Mouse (Mus musculus): ENCODE data around the gene 1110008L16Rik. TPM values are rescaled to one million over a fixed set of nuclear protein-coding genes. Genes with fewer than 3 reads are reported as not detected.

Gene 1110008L16Rik
- polyA plus RNA-seq, 2 experiments: 5.2 to 6.1 TPM

DNA sequence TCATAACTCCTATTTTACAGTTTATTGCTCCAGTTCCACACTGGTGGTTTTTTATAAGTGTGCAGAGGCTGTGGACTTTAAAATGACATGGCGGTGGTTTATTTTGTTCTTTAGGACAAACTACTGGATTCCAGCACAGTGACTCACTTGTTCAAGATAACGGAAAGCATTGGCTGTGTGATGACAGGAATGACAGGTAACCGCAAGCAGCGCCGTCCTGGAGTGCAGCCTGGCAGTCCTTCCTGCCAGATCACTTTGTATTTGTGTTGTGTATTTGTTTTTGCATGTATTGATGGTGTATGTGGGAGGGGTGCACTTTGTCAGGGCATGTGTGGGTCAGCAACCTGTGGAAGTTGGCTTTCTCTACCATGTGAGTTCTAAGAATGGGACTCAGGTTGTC is 108.5 kb downstream of the 1110008L16Rik start:
- Histone ChIP-seq H3K36me3 (replicated peaks; ENCODE audit: control insufficient read depth, insufficient read depth, low read depth) (peaks cover 22% of the 10 kb centered on the region), H3K4me2 (ENCODE audit: low read depth) (no peak overlapping the region), H3K27ac (no peak overlapping the region), H3K4me1 (replicated peaks; ENCODE audit: control insufficient read depth in 2 of 2, insufficient read depth in 2 of 2, low read length in 1 of 2) (no peaks in the 10 kb centered on the region), H3K4me3 (ENCODE audit: insufficient read depth in 1 of 2, low read depth in 2 of 2, low read length in 2 of 2) (no peak overlapping the region), H3K9me3 (ENCODE audit: control insufficient read depth, low read length) (no peaks in the 10 kb centered on the region), H3K9ac (replicated peaks) (no peak overlapping the region), H3K27me3 (ENCODE audit: control insufficient read depth, insufficient read depth, low read length) (no peaks in the 10 kb centered on the region)
- 85% methylated on average over 5 of the region's 5 CpGs for WGBS (ENCODE audit: insufficient replicate concordance)
- TF ChIP-seq EP300 (IDR thresholded peaks at IDR 0.05; ENCODE audit: low read depth) (no peak), CTCF (IDR thresholded peaks at IDR 0.05; ENCODE audit: low read depth) (no peak)
- DNase-seq (ENCODE audit: low read depth in 3 of 3, low spot score in 3 of 3) (no peak), ATAC-seq (ENCODE audit: insufficient read depth) (no peak)

DNA sequence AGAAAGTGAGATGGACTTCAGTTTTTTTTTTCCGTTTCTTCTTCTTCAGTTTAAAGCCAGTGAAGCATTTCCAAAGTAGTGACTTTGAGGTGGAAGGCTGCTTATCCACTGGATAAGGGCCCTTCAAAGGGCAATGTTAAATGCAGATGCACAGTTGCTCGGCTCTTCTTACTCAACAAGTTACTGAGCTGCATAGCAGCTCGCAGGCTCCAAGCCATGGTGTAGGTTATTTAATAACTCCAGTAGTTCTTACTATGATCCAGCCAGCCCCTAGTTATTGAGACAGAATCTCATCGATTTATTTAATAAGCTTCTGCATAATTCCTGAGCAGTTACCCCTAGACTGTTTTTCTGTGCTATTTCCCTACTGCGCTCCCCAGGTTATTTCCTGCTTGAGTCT is 115.9 kb downstream of the 1110008L16Rik start:
- H3K4me1 ChIP-seq (replicated peaks; ENCODE audit: control insufficient read depth in 2 of 2, insufficient read depth in 2 of 2, low read length in 1 of 2): 0 out of 4 replicates have a peak, but pooled peaks cover 0 to 2% of the 10 kb centered on the region in 2 experiments
- no peaks in the 10 kb centered on the region for H3K9me3 ChIP-seq (ENCODE audit: control insufficient read depth, low read length)
- TF ChIP-seq CTCF (IDR thresholded peaks at IDR 0.05; ENCODE audit: low read depth) (no peak), EP300 (IDR thresholded peaks at IDR 0.05; ENCODE audit: low read depth) (no peak)
- no peak overlapping the region for H3K9ac ChIP-seq (replicated peaks)
- peaks cover 51% of the 10 kb centered on the region for H3K36me3 ChIP-seq (replicated peaks; ENCODE audit: control insufficient read depth, insufficient read depth, low read depth)
- DNase-seq (ENCODE audit: low read depth in 3 of 3, low spot score in 3 of 3) (no peak), ATAC-seq (ENCODE audit: insufficient read depth) (no peak)
- no peak overlapping the region for H3K4me3 ChIP-seq (ENCODE audit: insufficient read depth in 1 of 2, low read depth in 2 of 2, low read length in 2 of 2)
- no peaks in the 10 kb centered on the region for H3K27me3 ChIP-seq (ENCODE audit: control insufficient read depth, insufficient read depth, low read length)
- no peak overlapping the region for H3K4me2 ChIP-seq (ENCODE audit: low read depth)
- H3K27ac ChIP-seq: no peak overlapping the region
- 87% methylated on average over 5 of the region's 5 CpGs for WGBS (ENCODE audit: insufficient replicate concordance)

DNA sequence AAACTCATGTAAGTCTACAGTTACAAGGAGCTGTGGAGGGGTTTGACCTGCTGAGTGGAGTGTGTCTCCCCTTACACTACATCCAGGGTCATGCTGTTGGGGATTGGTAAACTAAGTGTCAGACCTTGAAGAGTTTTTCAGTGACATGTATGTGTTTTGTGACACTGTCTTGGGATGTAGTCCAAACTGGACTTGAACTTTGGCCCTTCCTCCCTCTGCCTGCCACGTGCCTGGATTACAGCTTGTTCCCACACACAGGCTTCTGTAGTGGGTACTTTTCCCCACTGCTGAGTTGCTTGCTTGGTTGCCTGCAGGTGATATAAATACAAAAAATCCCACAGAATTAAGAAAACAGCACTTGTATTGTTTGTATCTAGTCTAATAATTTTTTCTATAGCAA is 116.4 kb downstream of the 1110008L16Rik start:
- DNase-seq (ENCODE audit: low read depth in 3 of 3, low spot score in 3 of 3) (no peak), ATAC-seq (ENCODE audit: insufficient read depth) (no peak)
- no peak overlapping the region for H3K9ac ChIP-seq (replicated peaks)
- H3K27ac ChIP-seq: no peak overlapping the region
- no peak for TF ChIP-seq EP300 (IDR thresholded peaks at IDR 0.05; ENCODE audit: low read depth)
- no peak for TF ChIP-seq CTCF (IDR thresholded peaks at IDR 0.05; ENCODE audit: low read depth)
- no peak overlapping the region for H3K4me3 ChIP-seq (ENCODE audit: insufficient read depth in 1 of 2, low read depth in 2 of 2, low read length in 2 of 2)
- no peaks in the 10 kb centered on the region for H3K9me3 ChIP-seq (ENCODE audit: control insufficient read depth, low read length)
- H3K36me3 ChIP-seq (replicated peaks; ENCODE audit: control insufficient read depth, insufficient read depth, low read depth): peaks cover 51% of the 10 kb centered on the region
- WGBS (ENCODE audit: insufficient replicate concordance): 57% methylated on average over 1 of the region's 1 CpGs
- 0 out of 4 replicates have a peak, but pooled peaks cover 0 to 2% of the 10 kb centered on the region in 2 experiments for H3K4me1 ChIP-seq (replicated peaks; ENCODE audit: control insufficient read depth in 2 of 2, insufficient read depth in 2 of 2, low read length in 1 of 2)
- no peaks in the 10 kb centered on the region for H3K27me3 ChIP-seq (ENCODE audit: control insufficient read depth, insufficient read depth, low read length)
- no peak overlapping the region for H3K4me2 ChIP-seq (ENCODE audit: low read depth)

DNA sequence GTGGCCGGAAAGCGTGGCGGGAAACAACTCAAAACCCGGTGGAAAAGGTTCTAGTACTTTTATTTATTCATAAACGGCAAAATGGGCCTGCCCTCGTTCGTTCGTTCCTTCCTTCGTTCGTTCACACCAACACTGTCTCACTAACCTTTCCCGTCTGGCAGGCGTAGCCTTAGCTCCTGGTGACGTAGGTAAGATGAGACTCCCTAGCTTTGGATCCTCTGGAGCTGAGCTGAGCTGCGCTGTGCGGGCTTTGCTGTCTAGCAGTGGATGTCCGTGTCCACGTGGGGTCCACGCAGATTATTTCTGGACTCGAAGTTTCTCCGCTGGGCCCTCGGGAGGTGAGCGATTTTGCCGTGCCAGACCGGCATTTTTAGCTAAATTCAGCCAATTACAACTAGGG is 120.8 kb downstream of the 1110008L16Rik start:
- Histone ChIP-seq H3K9ac (replicated peaks) (no peak overlapping the region), H3K4me3 (ENCODE audit: insufficient read depth in 1 of 2, low read depth in 2 of 2, low read length in 2 of 2) (no peak overlapping the region), H3K27me3 (ENCODE audit: control insufficient read depth, insufficient read depth, low read length) (no peaks in the 10 kb centered on the region), H3K4me1 (replicated peaks; ENCODE audit: control insufficient read depth in 2 of 2, insufficient read depth in 2 of 2, low read length in 1 of 2) (0 out of 4 replicates have a peak, but pooled peaks cover 0 to 2% of the 10 kb centered on the region in 2 experiments), H3K36me3 (replicated peaks; ENCODE audit: control insufficient read depth, insufficient read depth, low read depth) (peaks cover 25% of the 10 kb centered on the region), H3K9me3 (ENCODE audit: control insufficient read depth, low read length) (no peaks in the 10 kb centered on the region), H3K27ac (no peak overlapping the region), H3K4me2 (ENCODE audit: low read depth) (no peak overlapping the region)
- WGBS (ENCODE audit: insufficient replicate concordance): 91% methylated on average over 24 of the region's 24 CpGs
- DNase-seq (ENCODE audit: low read depth in 3 of 3, low spot score in 3 of 3) (no peak), ATAC-seq (ENCODE audit: insufficient read depth) (no peak)
- TF ChIP-seq EP300 (IDR thresholded peaks at IDR 0.05; ENCODE audit: low read depth) (no peak), CTCF (IDR thresholded peaks at IDR 0.05; ENCODE audit: low read depth) (no peak)

DNA sequence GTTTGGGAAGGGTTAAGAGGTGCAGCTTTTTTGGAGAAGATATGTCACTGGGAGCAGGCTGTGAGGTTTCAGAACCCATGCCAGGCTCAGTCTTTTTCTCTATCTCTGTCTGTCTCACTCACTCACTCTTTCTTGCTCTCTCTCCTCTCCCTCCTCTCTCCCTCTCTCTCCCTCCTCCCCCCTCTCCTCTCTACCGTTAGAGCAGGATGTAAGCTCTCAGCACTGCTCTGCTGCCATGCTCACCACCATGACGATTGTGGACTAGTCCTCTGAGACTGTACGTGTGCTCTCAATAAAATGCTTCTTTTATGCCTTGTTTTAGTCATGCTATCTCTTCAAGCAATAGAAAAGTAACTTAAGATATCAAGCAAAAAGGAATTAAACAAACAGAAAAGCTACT is 122.7 kb downstream of the 1110008L16Rik start:
- H3K4me2 ChIP-seq (ENCODE audit: low read depth): no peak overlapping the region
- H3K36me3 ChIP-seq (replicated peaks; ENCODE audit: control insufficient read depth, insufficient read depth, low read depth): peaks cover 15% of the 10 kb centered on the region
- DNase-seq (ENCODE audit: low read depth in 3 of 3, low spot score in 3 of 3): no peak
- H3K4me3 ChIP-seq (ENCODE audit: insufficient read depth in 1 of 2, low read depth in 2 of 2, low read length in 2 of 2): no peak overlapping the region
- H3K4me1 ChIP-seq (replicated peaks; ENCODE audit: control insufficient read depth in 2 of 2, insufficient read depth in 2 of 2, low read length in 1 of 2): no peaks in the 10 kb centered on the region
- ATAC-seq (ENCODE audit: insufficient read depth): no peak
- no peaks in the 10 kb centered on the region for H3K9me3 ChIP-seq (ENCODE audit: control insufficient read depth, low read length)
- whole genome bisulfite sequencing (ENCODE audit: insufficient replicate concordance): 11% methylated on average over 3 of the region's 3 CpGs
- H3K9ac ChIP-seq (replicated peaks): no peak overlapping the region
- H3K27me3 ChIP-seq (ENCODE audit: control insufficient read depth, insufficient read depth, low read length): no peaks in the 10 kb centered on the region
- no peak for TF ChIP-seq CTCF (IDR thresholded peaks at IDR 0.05; ENCODE audit: low read depth)
- TF ChIP-seq EP300 (IDR thresholded peaks at IDR 0.05; ENCODE audit: low read depth): no peak
- no peak overlapping the region for H3K27ac ChIP-seq

All from liver, embryonic 14.5 days (tissue).